Mouse (Mus musculus) olfactory bulb, adult 2 months (tissue): ENCODE measurements around the gene H3f3a.
A peak's percentile ranks its signal among the peaks of the same experiment; 100 is the strongest.

Experiments used
- CTCF ChIP-seq: fragments of 200-500 bp; IDR thresholded peaks from 2 replicates; pipeline ENCODE4 v1.5.1; 2012; ENCODE audit warnings: low read depth, mild to moderate bottlenecking, low read length, moderate library complexity; ENCODE audit not compliant: insufficient read depth
- POLR2A ChIP-seq: fragments of 200-500 bp; IDR thresholded peaks from 2 replicates; pipeline ENCODE4 v1.6.1; 2012; ENCODE audit warnings: mild to moderate bottlenecking, low read depth, low read length, moderate library complexity; ENCODE audit not compliant: insufficient read depth

GRCm38 (mm10) chr1:180848114-180848510, 34.4 kb upstream of the H3f3a start:
- TF ChIP-seq POLR2A: peak; percentile 34; the same call in 1 of the 2 replicates
- TF ChIP-seq CTCF: no peak
